Mouse (Mus musculus) R1 (cell line): Measurements from ENCODE around the gene Tmem131.

Experiments
- DNase-seq: peaks from one replicate; pipeline ENCODE4 v3.0.0-alpha.2; 2018; ENCODE audit warnings: low read depth, low spot score

Tmem131 gene

GRCm38 (mm10) chr1:36943653-36944052 is at the start of gene Tmem131:
Gene Tmem131 (minus strand): TSS chr1:36943666.
- peak; percentile 85 for DNase-seq

- peak; percentile 71 for DNase-seq
Measured at GRCm38 (mm10) chr1:36988561-36988960, 45.1 kb upstream of the Tmem131 start.

GRCm38 (mm10) chr1:36988161-36988560 is 44.7 kb upstream of the Tmem131 start:
- DNase-seq: no peak

- peak; percentile 93 for DNase-seq
Measured at GRCm38 (mm10) chr1:36987172-36988148, 44.0 kb upstream of the Tmem131 start.

DNA sequence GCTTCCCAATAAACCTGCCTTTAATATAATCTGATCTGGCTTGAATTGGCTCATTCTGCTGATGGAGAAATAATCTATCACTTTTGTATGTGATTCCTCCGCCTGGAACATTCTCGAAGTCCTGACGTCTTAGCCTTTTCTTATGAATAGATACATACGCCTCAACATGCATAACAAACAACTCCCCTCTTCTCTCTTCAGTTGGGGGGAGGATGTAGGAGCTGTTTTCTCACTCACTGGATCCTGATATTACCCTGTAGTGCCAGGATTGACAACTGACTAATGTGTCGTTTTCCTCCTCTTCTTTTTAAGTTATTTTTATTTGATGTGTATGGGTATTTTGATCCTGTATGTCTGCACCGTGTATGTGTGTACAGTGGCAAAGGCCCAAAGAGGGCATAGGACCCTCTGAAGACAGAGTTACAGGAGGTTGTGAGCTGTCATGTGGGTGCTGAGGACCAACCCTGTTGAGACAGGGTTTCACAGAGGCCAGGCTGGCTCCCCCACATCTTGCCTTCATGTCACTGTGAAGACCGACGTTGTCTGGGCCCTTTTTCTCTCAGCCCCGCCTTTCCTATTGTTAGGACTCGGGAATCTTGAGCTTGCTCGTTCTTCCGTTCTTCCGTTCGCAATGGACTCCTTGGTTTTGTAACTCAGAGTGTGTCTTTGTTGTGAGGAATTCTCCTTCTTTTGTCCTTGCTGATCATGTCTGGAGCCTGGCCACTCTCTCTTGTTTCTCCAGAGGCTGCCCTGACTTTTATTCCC is 43.1 kb upstream of the Tmem131 start:
- DNase-seq: peak; percentile 97

GRCm38 (mm10) chr1:36985896-36986295 is 42.4 kb upstream of the Tmem131 start:
- peak; percentile 100 for DNase-seq

DNA sequence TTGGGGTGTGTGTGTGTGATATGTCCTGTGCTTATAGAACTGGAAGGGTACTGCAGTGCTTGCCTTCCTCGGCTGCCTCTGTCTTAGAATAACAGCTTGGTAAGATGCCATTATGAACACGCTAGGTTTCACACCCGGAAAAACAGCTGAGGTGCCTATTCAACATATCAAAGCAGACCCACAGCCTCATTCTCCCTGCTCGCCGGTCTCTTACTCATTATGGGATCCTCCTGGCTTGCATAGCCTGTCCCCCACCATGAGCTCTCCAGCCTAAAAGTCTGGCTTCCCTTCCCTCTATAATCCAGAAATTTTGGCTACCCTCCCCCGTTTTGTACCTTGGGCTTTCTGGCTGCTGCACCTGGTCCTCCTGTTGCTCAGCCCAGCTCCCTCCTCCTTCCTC is 40.9 kb upstream of the Tmem131 start:
- DNase-seq: peak; percentile 78

- peak; percentile 99 for DNase-seq
Measured at GRCm38 (mm10) chr1:36983754-36984153, 40.3 kb upstream of the Tmem131 start.

- peak; percentile 98 for DNase-seq
Measured at GRCm38 (mm10) chr1:36982191-36982961, 38.9 kb upstream of the Tmem131 start.

DNA sequence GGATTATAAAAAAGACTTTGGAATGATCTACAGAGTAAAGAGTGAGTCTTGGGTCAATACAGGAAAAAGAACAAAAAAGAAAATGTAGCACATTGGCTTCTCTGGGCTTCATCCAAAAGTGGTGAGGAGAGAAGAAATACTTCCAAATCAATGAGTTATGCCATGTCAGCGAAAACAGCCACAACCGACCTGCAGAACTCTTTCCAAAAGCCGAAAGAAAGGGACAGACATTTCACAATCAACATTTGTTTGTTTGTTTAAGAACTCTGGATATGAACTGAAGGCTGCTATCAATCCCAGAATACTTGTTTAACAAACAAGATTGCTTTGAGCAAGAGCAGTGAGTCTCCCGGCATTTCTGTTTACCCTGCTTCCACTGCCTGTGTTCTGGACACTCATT is 33.3 kb upstream of the Tmem131 start:
- DNase-seq: no peak

DNA sequence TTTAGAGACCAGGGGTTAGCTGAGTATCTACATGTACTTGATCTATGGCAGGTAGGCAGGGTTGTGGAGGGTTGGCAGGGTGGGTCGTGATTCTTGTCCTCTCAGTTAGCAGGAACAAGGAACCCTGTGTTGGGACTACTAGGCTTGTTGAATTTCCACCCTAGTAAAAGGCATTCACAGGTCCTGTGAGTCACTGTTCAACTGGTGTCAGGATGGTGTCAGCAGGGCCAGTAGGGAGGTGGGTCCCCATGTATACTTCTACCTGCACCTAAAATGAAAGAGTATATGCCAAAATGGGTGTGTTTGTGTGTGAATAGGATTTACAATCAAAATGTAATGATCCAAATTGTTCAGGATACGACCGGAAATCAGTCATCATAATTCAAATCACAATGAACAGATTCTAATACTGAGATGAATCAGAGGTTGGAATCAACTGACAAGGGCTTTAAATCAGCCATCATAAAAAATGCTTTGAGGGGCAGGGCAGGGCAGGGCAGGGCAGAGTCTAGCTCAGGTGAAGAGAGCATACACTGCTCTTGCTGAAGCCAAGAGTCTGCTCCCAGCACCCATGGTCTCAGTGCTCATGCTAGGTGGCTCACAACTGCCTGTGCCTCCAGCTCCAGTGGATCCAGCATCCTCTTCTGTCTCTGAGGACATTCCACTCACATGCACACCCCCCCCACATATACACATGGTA is 27.6 kb upstream of the Tmem131 start:
- DNase-seq: no peak

GRCm38 (mm10) chr1:36965831-36966230 is 22.4 kb upstream of the Tmem131 start:
- no peak for DNase-seq

- DNase-seq: peak; percentile 88
Measured at GRCm38 (mm10) chr1:36962379-36963176, 19.1 kb upstream of the Tmem131 start.

- peak; percentile 23 for DNase-seq
Measured at GRCm38 (mm10) chr1:36960509-36961222, 17.2 kb upstream of the Tmem131 start.

- DNase-seq: no peak
Measured at GRCm38 (mm10) chr1:36949591-36950184, 6.2 kb upstream of the Tmem131 start.

- no peak for DNase-seq
Measured at GRCm38 (mm10) chr1:36947448-36947847, 4.0 kb upstream of the Tmem131 start.

GRCm38 (mm10) chr1:36940381-36940762 is 3.1 kb downstream of the Tmem131 start:
- no peak for DNase-seq

DNA sequence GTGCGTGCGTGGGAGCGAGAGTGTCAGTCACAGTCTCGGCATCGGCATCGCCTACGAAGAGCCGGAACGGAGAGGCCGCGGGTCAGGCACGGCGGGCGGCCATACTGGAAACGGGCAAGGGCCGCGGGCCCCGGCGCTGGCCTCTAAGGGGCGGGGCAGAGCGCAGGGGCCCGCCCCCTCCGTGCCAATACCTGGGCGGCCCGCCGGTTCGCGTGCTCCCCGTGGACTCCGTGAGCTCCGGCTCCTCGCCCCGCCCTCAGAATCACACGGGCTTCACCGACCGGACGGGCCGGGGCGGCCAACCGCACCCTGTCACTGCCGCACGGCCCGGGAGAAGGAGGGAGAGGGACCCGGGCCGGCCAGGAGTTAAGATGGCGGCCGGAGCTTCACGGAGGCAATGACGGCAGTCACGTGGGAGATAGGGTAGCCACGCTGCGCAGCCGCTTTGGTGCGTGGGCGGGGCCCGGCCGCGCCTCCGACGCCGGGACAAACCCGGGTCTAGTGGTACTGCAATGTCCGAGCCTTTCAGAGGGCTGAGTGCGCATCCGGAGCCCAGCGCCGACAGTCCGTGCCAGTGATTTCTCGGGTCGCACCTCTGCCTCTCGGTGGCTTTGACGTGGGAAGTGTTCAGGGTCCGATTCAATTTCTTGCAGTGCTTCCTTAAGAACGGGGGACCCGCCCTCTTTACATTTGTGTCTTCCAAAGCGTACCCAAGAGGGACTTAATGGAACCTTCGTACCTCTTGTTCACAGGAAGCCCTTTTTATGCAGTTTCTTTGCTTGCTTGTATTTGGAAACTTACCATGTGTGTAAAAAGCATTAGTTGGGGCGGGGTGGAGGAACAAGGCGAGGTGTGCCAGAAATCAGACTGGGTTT is 3.7 kb downstream of the Tmem131 start:
- DNase-seq: peak; percentile 93
